Mouse (Mus musculus) heart, postnatal 0 days (tissue): ENCODE measurements around the gene Hspbap1. TPM values are rescaled to one million over a fixed set of nuclear protein-coding genes. Genes with fewer than 3 reads are reported as not detected.

Experiments
- ATAC-seq: fragments of 200-750 bp; cut with Nextera tagmentation; 2 replicates; pipeline ENCODE4 v1.8.0; 2017; ENCODE audit warnings: low read depth, moderate number of reproducible peaks, moderate library complexity; ENCODE audit not compliant: insufficient read depth
- DNase-seq: peaks from one replicate; pipeline ENCODE4 v3.0.0-alpha.2; 2016; ENCODE audit warnings: low spot score
- H3K27ac ChIP-seq: fragments of 300-500 bp; sonication (generic); 2 replicates; pipeline ENCODE4 v1.5.1; 2014; ENCODE audit warnings: low read depth, mild to moderate bottlenecking
- H3K27me3 ChIP-seq: fragments of 300-500 bp; sonication (generic); 2 replicates; pipeline ENCODE4 v1.6.1; 2014; ENCODE audit warnings: low read length, mixed read lengths; ENCODE audit not compliant: control insufficient read depth, insufficient read depth
- H3K36me3 ChIP-seq: fragments of 300-500 bp; sonication (generic); replicated peaks from 2 replicates; pipeline ENCODE4 v1.6.1; 2014; ENCODE audit warnings: low read length, mixed read lengths; ENCODE audit not compliant: control insufficient read depth, insufficient read depth
- H3K4me1 ChIP-seq: fragments of 300-500 bp; sonication (generic); 2 replicates; pipeline ENCODE4 v1.6.1; 2014; ENCODE audit warnings: antibody characterized with exemption; ENCODE audit not compliant: control insufficient read depth, insufficient read depth
- H3K4me2 ChIP-seq: fragments of 300-500 bp; sonication (generic); 2 replicates; pipeline ENCODE4 v1.6.1; 2014; ENCODE audit warnings: low read depth, mild to moderate bottlenecking, low read length, moderate library complexity
- H3K4me3 ChIP-seq: fragments of 300-500 bp; sonication (generic); 2 replicates; pipeline ENCODE4 v1.5.1; 2014; ENCODE audit warnings: low read depth, low read length
- H3K9ac ChIP-seq: fragments of 300-500 bp; sonication (generic); replicated peaks from 2 replicates; pipeline ENCODE4 v1.6.1; 2014; ENCODE audit warnings: low read depth, low read length, mixed read lengths
- H3K9me3 ChIP-seq: fragments of 300-500 bp; sonication (generic); replicated peaks from 2 replicates; pipeline ENCODE4 v1.6.1; 2016; ENCODE audit warnings: low read length; ENCODE audit not compliant: control insufficient read depth
- CTCF ChIP-seq: IDR thresholded peaks from 2 replicates; pipeline ENCODE4 v1.5.1; 2016; ENCODE audit warnings: antibody characterized with exemption, control low read depth, low read depth
- EP300 ChIP-seq: IDR thresholded peaks from 2 replicates; pipeline ENCODE4 v1.6.1; 2016; ENCODE audit warnings: antibody characterized with exemption, low read depth
- WGBS: fragments of 180-500 bp; shearing (Covaris S2); extraction: QIAGEN DNeasy Blood & Tissue Kit; methylation state at CpG from one replicate; pipeline ENCODE4 v1.1.7; 2014; 5-methylcytosine and 5-hydroxymethylcytosine counted together
- polyA plus RNA-seq: library from polyadenylated mRNA; unstranded; fragments of >200 nt; fragmentation: Nextera tagmentation; extraction: Ambion mirVana; gene quantifications from 2 replicates; pipeline ENCODE4 v1.2.1, GENCODE M21; 2015
- total RNA-seq: library from RNA; depleted of rRNA; stranded (reverse); fragments of >200 nt; gene quantifications from 2 replicates; pipeline ENCODE4 v1.2.3, GENCODE M21; 2014; ENCODE audit warnings: low replicate concordance

Gene Hspbap1
- total and polyA plus RNA-seq, 2 experiments from 2014 or later, result 5.0 to 5.5 TPM

DNA sequence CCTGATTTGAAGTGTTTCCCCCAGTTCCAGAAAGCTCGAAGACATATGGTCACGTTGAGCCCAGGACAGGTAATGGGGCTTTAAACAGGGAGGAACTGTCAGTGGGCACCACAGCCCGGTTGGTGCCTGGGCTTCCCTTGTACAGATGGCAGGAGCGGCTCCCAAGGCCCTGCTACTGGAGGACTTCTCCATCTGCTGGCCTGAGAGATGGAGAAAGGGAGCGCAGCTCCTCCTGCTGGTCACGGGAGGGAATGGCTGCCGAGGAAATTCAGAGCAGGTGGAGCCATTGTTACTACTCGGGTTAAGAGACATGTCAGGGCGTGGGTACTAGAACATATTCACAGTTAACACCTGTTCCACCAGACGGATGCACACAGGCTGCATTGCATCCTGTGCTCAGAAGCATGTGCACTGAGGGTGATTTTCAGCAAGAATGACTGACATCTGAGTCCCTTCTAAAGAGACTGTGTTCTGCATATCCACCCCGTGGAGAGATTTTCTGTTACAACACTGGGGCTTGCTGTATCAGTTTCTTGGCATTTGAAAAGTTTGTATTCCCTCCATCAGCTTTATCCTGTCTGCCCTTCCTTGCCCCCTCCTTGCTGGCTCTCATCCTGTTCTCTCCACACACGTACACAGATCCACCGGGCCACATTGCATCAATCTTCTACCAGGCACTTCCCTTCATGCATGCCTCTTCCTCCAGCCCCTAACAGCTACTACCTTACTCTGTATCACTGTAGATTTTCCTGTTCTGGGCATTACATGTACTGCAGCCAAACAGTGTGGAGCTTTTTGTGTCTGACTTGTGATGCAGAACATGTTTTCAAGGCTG, 47.3 kb downstream of the Hspbap1 start:
- Histone ChIP-seq H3K4me3 (no peak overlapping the region), H3K9ac (no peak overlapping the region), H3K4me1 (no peaks in the 10 kb centered on the region), H3K27ac (no peak overlapping the region), H3K27me3 (no peaks in the 10 kb centered on the region), H3K4me2 (no peak overlapping the region), H3K9me3 (no peaks in the 10 kb centered on the region), H3K36me3 (0 out of 2 replicates have a peak, but pooled peaks cover 4% of the 10 kb centered on the region)
- 33% methylated on average over 13 of the region's 13 CpGs for WGBS
- DNase-seq (peak; percentile 59), ATAC-seq (peak; percentile 76)
- no peak for TF ChIP-seq EP300
- TF ChIP-seq CTCF, result peak; percentile 100

GRCm38 (mm10) chr16:35829999-35830398, 59.8 kb downstream of the Hspbap1 start:
- TF ChIP-seq EP300 (no peak), CTCF (no peak)
- Histone ChIP-seq H3K9ac (no peak overlapping the region), H3K27me3 (no peaks in the 10 kb centered on the region), H3K9me3 (no peaks in the 10 kb centered on the region), H3K4me3 (no peak overlapping the region), H3K4me1 (no peaks in the 10 kb centered on the region), H3K4me2 (no peak overlapping the region), H3K36me3 (peaks cover 25% of the 10 kb centered on the region; the same call in 1 of the 2 replicates), H3K27ac (no peak overlapping the region)
- no peak for ATAC-seq
- WGBS, result 32% methylated on average over 7 of the region's 7 CpGs
- DNase-seq, result no peak

DNA sequence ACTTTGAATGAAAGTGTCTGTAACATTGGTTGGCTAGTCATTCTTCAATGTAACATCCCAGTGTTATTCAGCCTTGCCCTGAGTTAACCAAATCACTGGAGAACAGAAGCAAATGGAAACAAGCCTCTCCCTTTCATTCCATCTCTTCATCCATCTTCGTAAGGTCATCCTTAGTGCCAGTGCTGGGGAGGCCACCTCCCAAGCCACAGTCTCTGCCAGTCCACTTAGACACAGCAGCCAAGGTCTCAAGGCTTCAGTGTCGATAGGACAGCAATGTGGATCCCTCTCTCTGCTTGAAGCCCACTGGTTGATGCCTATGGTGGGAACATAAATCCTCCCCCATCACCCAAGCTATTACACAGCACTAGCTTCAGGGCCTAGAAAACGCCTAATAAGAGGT, 62.8 kb downstream of the Hspbap1 start:
- Histone ChIP-seq H3K4me3 (no peak overlapping the region), H3K9me3 (no peaks in the 10 kb centered on the region), H3K9ac (no peak overlapping the region), H3K4me1 (no peaks in the 10 kb centered on the region), H3K27me3 (no peaks in the 10 kb centered on the region), H3K27ac (no peak overlapping the region), H3K36me3 (peaks cover 17% of the 10 kb centered on the region; the same call in 1 of the 2 replicates), H3K4me2 (no peak overlapping the region)
- DNase-seq (no peak), ATAC-seq (no peak)
- TF ChIP-seq CTCF (no peak), EP300 (no peak)
- 75% methylated on average over 3 of the region's 3 CpGs for WGBS

DNA sequence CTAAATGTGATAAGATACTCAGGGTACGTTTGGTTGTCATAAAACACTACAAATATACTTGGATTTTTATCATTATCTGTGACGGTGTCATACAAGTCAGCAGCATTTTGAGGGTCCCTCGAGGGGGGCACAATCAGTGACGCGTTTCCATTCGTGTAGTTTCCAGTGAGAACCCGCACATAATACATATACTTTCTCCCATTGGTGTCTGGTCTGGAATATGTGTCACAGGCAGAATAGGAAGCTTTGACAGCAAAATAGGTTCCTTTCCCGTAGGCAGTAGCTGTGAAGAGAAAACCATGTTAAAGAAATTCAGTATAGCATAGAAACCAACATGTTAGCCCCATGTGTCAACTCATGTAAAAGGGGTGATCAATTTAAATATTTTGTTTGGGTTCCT, 64.5 kb downstream of the Hspbap1 start:
- DNase-seq (no peak), ATAC-seq (no peak)
- TF ChIP-seq EP300, result no peak
- TF ChIP-seq CTCF, result no peak
- peaks cover 17% of the 10 kb centered on the region; the same call in 1 of the 2 replicates for H3K36me3 ChIP-seq
- no peaks in the 10 kb centered on the region for H3K4me1 ChIP-seq
- H3K9me3 ChIP-seq, result no peaks in the 10 kb centered on the region
- no peak overlapping the region for H3K9ac ChIP-seq
- WGBS, result 78% methylated on average over 8 of the region's 8 CpGs
- H3K4me2 ChIP-seq, result no peak overlapping the region
- no peaks in the 10 kb centered on the region for H3K27me3 ChIP-seq
- no peak overlapping the region for H3K4me3 ChIP-seq
- no peak overlapping the region for H3K27ac ChIP-seq

GRCm38 (mm10) chr16:35839680-35840079, 69.5 kb downstream of the Hspbap1 start:
- no peak overlapping the region for H3K9ac ChIP-seq
- H3K27ac ChIP-seq, result no peak overlapping the region
- TF ChIP-seq CTCF (peak; percentile 67), EP300 (no peak)
- ATAC-seq (no peak; the same call in 1 of the 2 replicates), DNase-seq (peak; percentile 40)
- H3K9me3 ChIP-seq, result no peaks in the 10 kb centered on the region
- WGBS, result 22% methylated on average over 1 of the region's 1 CpGs
- H3K4me3 ChIP-seq, result no peak overlapping the region
- no peaks in the 10 kb centered on the region for H3K27me3 ChIP-seq
- H3K4me1 ChIP-seq, result no peaks in the 10 kb centered on the region
- H3K36me3 ChIP-seq, result peaks cover 19% of the 10 kb centered on the region; the same call in 1 of the 2 replicates
- H3K4me2 ChIP-seq, result no peak overlapping the region
